Mouse (Mus musculus) erythroblast, embryonic 14.5 days (primary cell): ENCODE data around the gene Mctp1. TPM values are rescaled to one million over a fixed set of nuclear protein-coding genes. Genes with fewer than 3 reads are reported as not detected.

Source experiments
- H3K27me3 ChIP-seq: 2 replicates; pipeline ENCODE4 v1.6.1; 2012; ENCODE audit warnings: inconsistent platforms; ENCODE audit not compliant: control insufficient read depth
- H3K36me3 ChIP-seq: 2 replicates; pipeline ENCODE4 v1.6.1; 2012; ENCODE audit warnings: mild to moderate bottlenecking, inconsistent platforms; ENCODE audit not compliant: control insufficient read depth
- H3K4me1 ChIP-seq: 2 replicates; pipeline ENCODE4 v1.6.1; 2012; ENCODE audit warnings: inconsistent platforms; ENCODE audit not compliant: control insufficient read depth
- H3K4me3 ChIP-seq: replicated peaks from 2 replicates; pipeline ENCODE3; 2012; ENCODE audit warnings: moderate library complexity, mild to moderate bottlenecking, inconsistent platforms
- H3K9me3 ChIP-seq: 2 replicates; pipeline ENCODE4 v1.6.1; 2012; ENCODE audit warnings: low read length, inconsistent platforms, mixed read lengths; ENCODE audit not compliant: control insufficient read depth
- GATA1 ChIP-seq: IDR thresholded peaks from 2 replicates; pipeline ENCODE4 v1.6.1; 2012; ENCODE audit warnings: low read length, inconsistent platforms, mixed read lengths
- TAL1 ChIP-seq: IDR thresholded peaks from 3 replicates; pipeline ENCODE4 v1.6.1; 2012; ENCODE audit warnings: low read length, inconsistent platforms, mixed read lengths
- polyA plus RNA-seq: library from polyadenylated mRNA; stranded (reverse); fragments of >175 nt; gene quantifications from 2 replicates; pipeline ENCODE4 v1.2.3, GENCODE M21; 2012

Mctp1 gene
- polyA plus RNA-seq, 1 experiment, result not detected

DNA sequence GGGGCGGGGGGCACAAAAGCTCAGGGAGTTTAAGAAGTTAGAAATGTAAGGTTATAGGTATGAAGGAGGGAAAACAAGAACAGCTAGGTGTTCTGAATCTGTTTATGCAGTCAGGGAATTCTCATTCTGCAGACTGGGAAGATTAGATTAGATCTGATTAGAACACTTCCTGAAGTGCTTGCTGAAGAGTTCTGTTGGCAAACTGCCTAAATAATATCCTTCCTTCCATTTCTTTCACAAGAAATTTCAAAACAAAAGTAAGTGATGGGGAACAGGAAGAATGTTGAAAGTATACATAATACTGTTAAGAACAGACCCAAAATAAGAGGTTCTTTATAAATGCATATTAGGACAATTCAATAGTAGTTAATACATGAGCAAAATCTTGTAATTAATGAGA lies 678.9 kb downstream of the Mctp1 start:
- H3K36me3 ChIP-seq, result peaks cover 6% of the 10 kb centered on the region
- TF ChIP-seq TAL1, result no peak
- no peak for TF ChIP-seq GATA1
- no peaks in the 10 kb centered on the region for H3K9me3 ChIP-seq
- H3K4me1 ChIP-seq, result no peaks in the 10 kb centered on the region
- no peaks in the 10 kb centered on the region for H3K27me3 ChIP-seq
- no peak overlapping the region for H3K4me3 ChIP-seq

DNA sequence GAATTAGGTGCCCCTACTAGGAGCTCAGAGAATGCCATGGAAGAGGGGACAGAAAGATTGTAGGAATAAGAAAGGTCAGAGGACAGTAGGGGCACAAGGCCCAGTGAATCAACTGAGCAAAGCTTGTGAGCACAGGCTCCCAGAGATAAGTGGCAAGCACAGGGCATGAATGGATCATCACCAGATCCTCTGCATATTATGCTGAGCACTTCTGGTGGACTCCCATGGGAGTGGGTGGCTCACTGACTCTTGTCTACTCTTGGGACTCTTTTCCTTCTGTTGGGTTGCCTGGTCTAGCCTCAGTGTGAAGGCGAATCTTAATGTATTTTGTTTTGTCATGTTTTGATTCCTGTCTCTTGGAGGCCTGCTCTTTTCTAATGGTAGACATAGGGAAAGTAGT lies 684.5 kb downstream of the Mctp1 start:
- no peak for TF ChIP-seq TAL1
- no peak for TF ChIP-seq GATA1

DNA sequence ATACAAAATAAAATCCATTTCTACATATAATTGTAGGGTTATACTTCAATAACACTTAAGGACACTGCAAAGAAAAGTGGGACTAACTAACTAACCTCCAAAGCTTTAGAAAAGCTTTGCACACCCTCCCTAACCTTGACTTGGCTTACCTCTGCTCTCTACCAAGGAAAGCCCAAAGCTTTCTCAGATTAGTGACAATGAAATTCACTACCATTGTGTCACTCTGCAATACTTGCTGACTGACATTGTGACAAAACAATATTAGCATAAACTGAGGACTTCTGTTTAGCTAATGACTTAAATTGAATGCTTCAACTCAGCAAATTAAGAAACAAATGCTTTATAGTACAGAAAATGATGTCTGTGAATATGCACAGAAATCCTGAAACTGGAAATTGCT lies 687.7 kb downstream of the Mctp1 start:
- H3K4me1 ChIP-seq, result no peaks in the 10 kb centered on the region
- TF ChIP-seq GATA1 (no peak), TAL1 (no peak)
- peaks cover 2% of the 10 kb centered on the region; the same call in 1 of the 2 replicates for H3K9me3 ChIP-seq
- no peaks in the 10 kb centered on the region for H3K27me3 ChIP-seq
- H3K36me3 ChIP-seq, result peaks cover 15% of the 10 kb centered on the region
- H3K4me3 ChIP-seq, result no peak overlapping the region

More for the DNA sequence above, 684.5 kb downstream of the Mctp1 start:
- no peaks in the 10 kb centered on the region for H3K27me3 ChIP-seq
- H3K36me3 ChIP-seq, result peaks cover 11% of the 10 kb centered on the region
- no peaks in the 10 kb centered on the region for H3K4me1 ChIP-seq
- no peaks in the 10 kb centered on the region for H3K9me3 ChIP-seq
- H3K4me3 ChIP-seq, result no peak overlapping the region

Other genes starting within 250 kb of the Mctp1 start
- not detected in 2 replicates for gene Fam81b, start 79.5 kb upstream of the Mctp1 start, polyA plus RNA-seq